Mouse (Mus musculus) ES-E14 (cell line): ENCODE measurements around the gene Cic. TPM values are rescaled to one million over a fixed set of nuclear protein-coding genes. Genes with fewer than 3 reads are reported as not detected.
"Not testable (repeated sequence)": the region's sequence is repeated elsewhere in the genome, so short reads cannot be mapped to it uniquely, and the experiment has no call there.

Experiments
- DNase-seq: peaks from one replicate; pipeline ENCODE4 v3.0.0-alpha.2; 2013; ENCODE audit warnings: low read depth, low spot score
- H3K27ac ChIP-seq: 2 replicates; pipeline ENCODE4 v1.5.1; 2012; ENCODE audit warnings: low read depth, mild to moderate bottlenecking, low read length, moderate library complexity, mixed read lengths; ENCODE audit not compliant: poor library complexity, insufficient read depth, severe bottlenecking
- H3K36me3 ChIP-seq: 2 replicates; pipeline ENCODE4 v1.6.1; 2012; ENCODE audit warnings: mild to moderate bottlenecking, low read length, moderate library complexity, mixed read lengths; ENCODE audit not compliant: control insufficient read depth, poor library complexity, insufficient read depth, severe bottlenecking
- H3K4me1 ChIP-seq, 2 experiments: fragments of 150-350 bp in 1 of 2; sonication (generic) in 1 of 2; 2 replicates each; pipeline ENCODE4 v1.6.1; 2012; ENCODE audit warnings: low read length in 2 of 2, mild to moderate bottlenecking in 1 of 2, mixed read lengths in 1 of 2; ENCODE audit not compliant: control insufficient read depth in 2 of 2, insufficient read depth in 2 of 2, poor library complexity in 1 of 2
- H3K4me3 ChIP-seq, 2 experiments: fragments of 150-350 bp in 1 of 2; sonication (generic) in 1 of 2; 2 replicates each; pipeline ENCODE4 v1.5.1; 2012; ENCODE audit warnings: low read length in 2 of 2, low read depth in 1 of 2, mild to moderate bottlenecking in 1 of 2, mixed read lengths in 1 of 2; ENCODE audit not compliant: insufficient read depth in 1 of 2, poor library complexity in 1 of 2, severe bottlenecking in 1 of 2
- H3K9ac ChIP-seq: 2 replicates; pipeline ENCODE4 v1.6.1; 2012; ENCODE audit warnings: low read depth, mild to moderate bottlenecking, low read length, mixed read lengths; ENCODE audit not compliant: poor library complexity, insufficient read depth, severe bottlenecking
- H3K9me3 ChIP-seq: fragments of 150-350 bp; sonication (generic); 2 replicates; pipeline ENCODE4 v1.6.1; 2012; ENCODE audit warnings: low read depth, mild to moderate bottlenecking, low read length; ENCODE audit not compliant: control insufficient read depth, insufficient read depth
- CHD2 ChIP-seq: IDR thresholded peaks from 2 replicates; pipeline ENCODE4 v1.6.1; 2014; ENCODE audit warnings: mild to moderate bottlenecking, low read depth, low read length, inconsistent platforms
- HCFC1 ChIP-seq: IDR thresholded peaks from 2 replicates; pipeline ENCODE4 v1.6.1; 2012; ENCODE audit warnings: low read length, inconsistent platforms, borderline replicate concordance; ENCODE audit not compliant: insufficient read depth
- MAFK ChIP-seq: IDR thresholded peaks from 2 replicates; pipeline ENCODE4 v1.6.1; 2014; ENCODE audit warnings: mild to moderate bottlenecking, low read depth, low read length, inconsistent platforms; ENCODE audit not compliant: insufficient read depth
- ZC3H11A ChIP-seq: IDR thresholded peaks from 2 replicates; pipeline ENCODE4 v1.6.1; 2012; ENCODE audit warnings: low read depth, mild to moderate bottlenecking, inconsistent platforms, low read length, borderline replicate concordance
- ZNF384 ChIP-seq: IDR thresholded peaks from 2 replicates; pipeline ENCODE4 v1.6.1; 2012; ENCODE audit warnings: low read depth, low read length, inconsistent platforms
- in situ Hi-C, 2 experiments: fragments of 600-800 bp; cut with MboI; formaldehyde crosslinking; loops; one replicate each; pipeline ENCODE4 v1.15.1; 2025; ENCODE audit warnings: low sequenced_read_pairs in 2 of 2, inconsistent platforms in 1 of 2; ENCODE audit not compliant: unreplicated experiment in 2 of 2
- total RNA-seq: library from RNA; depleted of rRNA; stranded (reverse); fragments of 300-350 nt; gene quantifications from 2 replicates; pipeline ENCODE4 v1.2.3, GENCODE M21; 2012

Cic gene
- total RNA-seq, 1 experiment, result 72.4 TPM

DNA sequence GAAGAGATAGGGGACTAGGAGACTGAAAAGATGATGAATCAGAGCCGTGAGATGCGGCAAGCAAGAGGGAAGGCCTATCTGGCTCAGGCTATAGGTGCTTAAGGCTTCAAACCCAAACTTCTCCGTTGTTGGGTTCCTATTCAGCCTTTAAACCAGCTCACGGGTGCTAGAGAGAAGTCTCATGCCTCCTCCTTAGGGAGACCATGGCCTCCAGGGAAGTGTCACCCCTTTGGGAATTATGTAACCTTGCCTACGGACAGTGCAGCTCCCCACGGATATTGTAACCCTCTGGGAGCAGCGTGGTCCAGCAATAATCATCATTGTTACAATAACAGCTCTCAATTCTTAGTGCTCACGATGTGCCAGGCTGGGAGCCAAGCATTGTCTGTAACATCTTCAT is 15.7 kb upstream of the Cic start:
- peaks cover 3% of the 10 kb centered on the region; the same call in 1 of the 2 replicates for H3K36me3 ChIP-seq
- peak overlapping the region; percentile 60; the same call in 1 of the 2 replicates for H3K9ac ChIP-seq
- peak overlapping the region; percentile 80; the same call in 1 of the 2 replicates for H3K27ac ChIP-seq
- TF ChIP-seq MAFK (no peak), CHD2 (no peak), HCFC1 (no peak), ZC3H11A (no peak), ZNF384 (no peak)
- H3K4me1 ChIP-seq, result peaks cover 0 to 13% of the 10 kb centered on the region in 2 experiments
- H3K4me3 ChIP-seq, result peak overlapping the region; percentile 92 to 98
- in situ Hi-C loops, result no loop called here
- H3K9me3 ChIP-seq, result no peaks in the 10 kb centered on the region
- no peak for DNase-seq

DNA sequence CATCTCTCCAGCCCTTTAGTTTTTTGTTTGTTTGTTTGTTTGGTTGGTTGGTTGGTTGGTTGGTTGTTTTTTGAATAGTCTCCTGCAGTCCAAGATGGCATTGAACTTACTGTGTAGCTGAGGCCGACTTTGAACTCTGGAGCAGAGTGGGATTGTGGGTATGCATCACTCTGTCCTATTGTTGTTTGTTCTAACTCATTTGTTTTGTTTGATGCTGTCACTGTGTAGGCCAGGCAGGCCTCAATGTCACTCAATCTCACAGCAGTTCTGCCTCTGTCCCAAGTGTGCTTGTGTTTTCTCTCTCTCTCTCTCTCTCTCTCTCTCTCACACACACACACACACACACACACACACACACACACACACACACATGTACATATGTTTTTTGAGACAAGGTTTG is 5.6 kb upstream of the Cic start:
- Histone ChIP-seq H3K4me1 (peaks cover 17 to 19% of the 10 kb centered on the region in 2 experiments), H3K9me3 (no peaks in the 10 kb centered on the region), H3K4me3 (no peak overlapping the region), H3K27ac (peak overlapping the region; percentile 47; the same call in 1 of the 2 replicates), H3K9ac (no peak overlapping the region), H3K36me3 (no peaks in the 10 kb centered on the region)
- DNase-seq, result no peak
- in situ Hi-C loops, result no loop called here
- no peak for TF ChIP-seq CHD2
- TF ChIP-seq ZNF384, result no peak
- no peak for TF ChIP-seq HCFC1
- no peak for TF ChIP-seq ZC3H11A
- no peak for TF ChIP-seq MAFK

- in situ Hi-C loops, result no loop called here
- peak overlapping the region in 1 of 2 experiments; percentile 26; a peak in 2 of 4 replicates for H3K4me3 ChIP-seq
- peak; percentile 82 for DNase-seq
- no peaks in the 10 kb centered on the region for H3K9me3 ChIP-seq
- H3K4me1 ChIP-seq, result peaks cover 19 to 24% of the 10 kb centered on the region in 2 experiments
- H3K36me3 ChIP-seq, result no peaks in the 10 kb centered on the region
- TF ChIP-seq ZNF384, result no peak
- no peak for TF ChIP-seq HCFC1
- no peak for TF ChIP-seq ZC3H11A
- 0 out of 2 replicates have a peak, but pooled peaks have one; percentile 36 for TF ChIP-seq CHD2
- peak overlapping the region; percentile 86 for H3K27ac ChIP-seq
- H3K9ac ChIP-seq, result peak overlapping the region; percentile 63
Observed at GRCm38 (mm10) chr7:25263968-25264870, 3.3 kb upstream of the Cic start.

DNA sequence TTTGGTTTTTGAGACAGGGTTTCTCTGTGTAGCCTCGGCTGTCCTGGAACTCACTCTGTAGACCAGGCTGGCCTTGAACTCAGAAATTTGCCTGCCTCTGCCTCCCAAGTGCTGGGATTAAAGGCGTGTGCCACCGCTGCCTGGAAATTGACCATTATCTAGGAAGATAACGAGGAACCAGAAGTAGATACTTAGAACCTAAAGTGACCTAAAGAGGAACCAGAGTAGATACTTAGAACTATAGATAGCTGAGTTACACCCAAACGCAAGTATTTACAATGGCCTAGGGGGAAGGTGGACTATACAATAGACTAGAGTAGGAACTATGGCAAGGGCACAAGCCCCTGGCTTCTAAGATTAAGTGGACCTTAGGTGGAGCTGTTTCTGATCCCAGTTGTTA is 1.8 kb upstream of the Cic start:
- H3K9me3 ChIP-seq, in situ Hi-C loops, DNase-seq, H3K4me3 ChIP-seq, H3K36me3 ChIP-seq, H3K27ac ChIP-seq, H3K9ac ChIP-seq: not testable (repeated sequence)
- peaks cover 19 to 34% of the 10 kb centered on the region in 2 experiments for H3K4me1 ChIP-seq
